Mouse (Mus musculus): ENCODE results near the gene Cipc. TPM values are rescaled to one million over a fixed set of nuclear protein-coding genes. Genes with fewer than 3 reads are reported as not detected.

Cipc gene
- 39.1 and 40.4 TPM in 2 replicates for polyA plus RNA-seq (2016; fragmentation: Nextera tagmentation; extraction: Ambion mirVana)

DNA sequence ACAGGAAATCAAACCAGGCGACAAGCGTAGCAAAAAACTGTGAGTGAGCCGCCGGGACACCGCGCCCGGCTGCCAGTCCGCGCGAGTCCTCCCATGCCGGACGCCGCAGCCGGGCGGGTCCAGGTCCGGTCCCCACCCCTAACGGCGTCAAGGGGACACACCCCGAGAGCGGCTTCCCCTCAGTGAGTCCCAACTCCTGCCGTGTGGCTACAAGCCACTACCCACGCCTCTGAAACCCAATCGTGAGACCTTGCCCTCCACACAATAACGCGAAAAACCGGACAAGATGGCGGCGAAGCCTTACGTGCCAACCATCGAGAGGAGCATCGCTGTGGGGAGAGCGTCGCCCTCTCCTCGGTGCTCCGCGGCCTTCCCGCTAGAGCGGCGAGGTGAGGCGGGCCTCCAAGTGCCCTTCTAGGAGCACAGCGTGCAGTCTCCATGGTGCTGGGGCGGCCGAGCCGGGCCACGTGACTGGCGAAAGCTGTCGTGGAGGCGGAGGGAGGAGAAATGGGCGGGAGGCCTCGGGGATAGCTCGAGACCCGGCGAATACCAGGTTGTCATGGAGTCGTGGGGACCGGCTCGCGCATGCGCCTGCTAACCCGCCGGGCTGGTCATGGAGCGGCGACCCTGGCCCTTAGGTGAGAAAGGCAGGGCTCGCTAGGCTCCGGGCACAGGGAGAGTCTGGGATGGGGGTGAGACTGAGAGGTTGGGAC, at the start of gene Cipc:
TSS of gene Cipc (plus strand) at position 182 of the 713 bp plus-strand sequence.
- peak; percentile 99 for DNase-seq (ENCODE audit: extremely low spot score, low spot score)
- H3K36me3 ChIP-seq (replicated peaks) = peaks cover 13% of the 10 kb centered on the region
- peak within 1 kb of the TSS; percentile 100 for H3K27ac ChIP-seq
- H3K27me3 ChIP-seq (ENCODE audit: poor library complexity, severe bottlenecking) = no peaks in the 10 kb centered on the region
- H3K9me3 ChIP-seq = no peaks in the 10 kb centered on the region
- peaks cover 64% of the 10 kb centered on the region for H3K4me1 ChIP-seq
- H3K4me3 ChIP-seq = peak within 1 kb of the TSS; percentile 78
- WGBS = under 1% methylated on average over 64 of the region's 64 CpGs

DNA sequence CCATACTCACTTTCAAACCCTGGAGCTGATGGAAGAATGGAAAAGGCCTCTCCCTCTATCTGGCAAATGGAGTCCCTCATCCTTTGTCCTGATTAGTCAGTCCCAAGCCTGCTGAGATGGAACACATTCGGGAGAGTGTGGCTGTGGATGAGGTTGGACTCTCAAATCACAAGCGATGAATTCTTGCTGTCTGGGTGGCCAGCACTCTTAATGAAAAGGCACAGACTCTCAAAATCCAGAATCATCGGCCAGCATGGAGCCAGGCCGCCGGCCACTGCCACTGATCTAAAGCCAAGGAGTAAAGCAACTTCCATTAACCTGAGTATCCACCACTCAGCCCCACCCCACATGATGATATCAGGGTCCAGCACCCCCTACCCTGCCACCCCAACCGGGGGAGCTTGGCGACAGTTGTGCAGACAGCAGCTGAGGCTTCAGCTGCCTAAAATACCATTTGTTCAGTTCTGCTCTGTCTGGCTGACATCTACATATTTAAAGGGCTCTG, 49.0 kb upstream of the Cipc start:
- Histone ChIP-seq H3K27me3 (ENCODE audit: poor library complexity, severe bottlenecking) (no peaks in the 10 kb centered on the region), H3K4me3 (no peak overlapping the region; the same call in 1 of the 2 replicates), H3K9me3 (no peaks in the 10 kb centered on the region), H3K27ac (peak overlapping the region; percentile 95), H3K4me1 (peaks cover 76% of the 10 kb centered on the region), H3K36me3 (replicated peaks) (no peaks in the 10 kb centered on the region)
- WGBS = 58% methylated on average over 7 of the region's 7 CpGs
- DNase-seq (ENCODE audit: extremely low spot score, low spot score) = no peak

DNA sequence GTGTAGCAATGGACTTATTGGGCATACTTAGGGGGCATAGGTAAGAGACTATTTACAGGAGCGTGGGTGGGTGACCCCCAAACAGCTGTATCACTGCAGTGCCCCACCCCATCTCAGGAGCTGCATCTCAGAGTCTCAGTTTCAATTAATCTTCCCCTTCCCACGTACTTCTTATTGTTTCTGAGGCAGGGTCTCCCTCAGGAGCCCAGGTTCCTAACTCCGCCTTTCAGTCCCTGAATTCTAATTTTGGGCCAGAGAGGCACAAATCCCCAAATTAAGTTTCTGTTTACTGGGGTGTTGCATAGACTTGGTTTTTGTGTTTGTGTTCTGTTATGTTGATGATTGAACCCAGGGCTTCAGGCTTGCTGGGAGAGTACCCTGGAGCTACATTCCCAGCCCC, 48.4 kb upstream of the Cipc start:
- no peak overlapping the region; the same call in 1 of the 2 replicates for H3K4me3 ChIP-seq
- 49% methylated on average over 3 of the region's 3 CpGs for WGBS
- H3K36me3 ChIP-seq (replicated peaks) = no peaks in the 10 kb centered on the region
- DNase-seq (ENCODE audit: extremely low spot score, low spot score) = no peak
- peak overlapping the region; percentile 95 for H3K27ac ChIP-seq
- no peaks in the 10 kb centered on the region for H3K9me3 ChIP-seq
- H3K27me3 ChIP-seq (ENCODE audit: poor library complexity, severe bottlenecking) = no peaks in the 10 kb centered on the region
- peaks cover 70% of the 10 kb centered on the region for H3K4me1 ChIP-seq

DNA sequence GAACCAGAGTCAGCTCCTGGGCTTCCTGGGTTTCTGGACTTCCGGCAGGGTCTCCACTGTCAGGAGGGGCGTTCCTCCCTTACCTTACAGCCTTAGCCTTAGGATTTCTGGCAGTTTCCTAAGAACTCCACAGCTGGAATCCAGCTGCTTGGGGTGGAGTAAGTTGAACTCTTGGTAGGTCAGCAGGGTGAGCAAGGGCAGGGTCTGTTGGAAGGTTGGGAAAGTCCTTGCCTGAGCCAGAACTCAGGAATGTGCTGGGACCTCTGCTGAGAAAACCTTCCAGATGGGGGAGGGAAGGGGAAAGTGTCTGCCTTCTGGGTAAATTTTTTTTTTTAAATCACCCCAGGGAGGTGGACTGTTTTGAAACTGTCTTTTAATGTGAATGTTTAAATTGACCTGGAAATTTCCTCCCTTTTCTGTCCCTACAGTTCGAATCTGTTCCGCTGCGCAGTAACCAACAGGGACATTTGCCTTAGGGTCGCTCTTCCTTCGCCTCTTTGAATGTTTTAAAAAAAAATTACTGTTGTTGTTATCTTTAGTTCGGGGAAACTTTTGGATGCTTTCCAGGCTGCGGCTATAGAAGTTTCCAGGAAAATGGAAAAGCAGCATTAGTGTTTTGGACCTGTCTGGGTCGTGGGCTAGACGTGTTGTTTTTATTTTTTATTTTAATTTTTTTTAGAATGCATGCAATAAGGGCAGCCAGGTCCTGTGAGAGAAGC, 47.2 kb upstream of the Cipc start:
- H3K27ac ChIP-seq = peak overlapping the region; percentile 95
- no peak overlapping the region for H3K4me3 ChIP-seq
- H3K36me3 ChIP-seq (replicated peaks) = no peaks in the 10 kb centered on the region
- H3K4me1 ChIP-seq = peaks cover 65% of the 10 kb centered on the region
- H3K27me3 ChIP-seq (ENCODE audit: poor library complexity, severe bottlenecking) = no peaks in the 10 kb centered on the region
- no peak for DNase-seq (ENCODE audit: extremely low spot score, low spot score)
- WGBS = 70% methylated on average over 11 of the region's 11 CpGs
- H3K9me3 ChIP-seq = no peaks in the 10 kb centered on the region

DNA sequence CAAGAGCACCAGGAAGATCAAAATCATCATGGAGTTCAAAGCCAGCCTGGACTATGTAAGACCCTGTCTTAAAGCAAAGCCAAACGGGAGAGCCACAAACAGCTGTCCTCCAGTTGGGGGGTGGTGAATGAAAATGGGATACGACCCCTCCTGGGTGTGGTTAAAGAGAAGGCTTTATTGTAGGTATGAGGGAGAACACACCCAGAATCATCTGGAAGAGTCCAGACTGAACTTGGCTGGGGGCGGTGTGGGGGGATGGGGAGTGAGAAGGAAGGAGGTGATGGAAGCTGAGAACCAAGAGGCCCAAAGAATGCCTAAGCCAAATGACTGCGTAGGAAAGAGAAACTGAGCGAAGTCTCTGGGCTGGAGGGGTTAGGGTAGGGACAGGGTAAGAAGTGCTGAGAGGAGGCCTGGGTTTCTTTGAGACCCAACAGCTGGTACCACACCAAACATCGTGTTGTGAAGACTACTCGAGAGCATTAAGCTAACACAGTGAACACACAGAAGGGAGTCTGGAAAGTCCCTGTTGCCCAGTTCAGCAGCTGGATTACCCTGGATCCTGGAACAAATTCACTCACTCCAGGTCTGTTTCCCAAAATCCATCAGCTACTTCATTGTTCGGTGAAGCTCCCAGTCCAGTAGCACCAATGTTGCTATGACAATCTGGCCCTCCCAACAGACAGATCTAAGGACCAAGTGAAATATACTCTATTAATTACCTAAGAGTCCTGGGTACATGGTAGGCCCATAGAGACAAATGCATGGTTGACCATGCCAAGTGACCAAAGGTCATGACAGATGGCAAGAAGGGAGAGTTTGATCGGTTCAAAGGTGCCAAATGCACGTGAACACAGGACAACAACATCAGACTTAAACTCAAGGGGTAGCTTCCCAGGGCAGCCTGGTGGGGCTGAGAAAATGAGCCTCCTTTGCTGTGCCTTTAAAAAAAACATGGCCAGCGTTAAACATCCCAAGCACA, 42.7 kb upstream of the Cipc start:
- DNase-seq (ENCODE audit: extremely low spot score, low spot score) = no peak
- Histone ChIP-seq H3K4me3 (no peak overlapping the region), H3K27ac (peak overlapping the region; percentile 37; the same call in 1 of the 2 replicates), H3K9me3 (no peaks in the 10 kb centered on the region), H3K27me3 (ENCODE audit: poor library complexity, severe bottlenecking) (peaks cover 13% of the 10 kb centered on the region; the same call in 1 of the 2 replicates), H3K4me1 (peaks cover 44% of the 10 kb centered on the region), H3K36me3 (replicated peaks) (no peaks in the 10 kb centered on the region)
- 90% methylated on average over 11 of the region's 11 CpGs for WGBS

DNA sequence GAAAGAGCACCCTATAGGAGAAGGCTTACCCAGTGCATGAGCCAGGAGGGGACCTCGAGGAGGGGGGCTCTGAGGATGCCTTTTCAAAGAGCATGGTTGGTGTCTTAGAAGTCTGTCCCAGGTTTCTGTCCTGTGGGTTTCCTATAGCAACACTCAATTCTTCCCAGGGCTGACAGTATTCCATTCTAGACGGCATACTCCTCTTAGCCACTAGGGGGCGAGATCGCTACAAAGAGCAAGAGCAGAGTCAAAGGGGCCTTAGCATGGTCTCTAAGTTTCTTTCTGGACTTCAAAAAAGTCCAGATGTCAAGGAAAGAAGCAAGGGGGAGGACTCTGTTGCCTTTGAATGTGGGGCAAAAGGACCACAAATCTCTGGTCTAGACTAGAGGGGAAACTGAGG, 41.6 kb upstream of the Cipc start:
- H3K27me3 ChIP-seq (ENCODE audit: poor library complexity, severe bottlenecking) = peaks cover 21% of the 10 kb centered on the region; the same call in 1 of the 2 replicates
- H3K9me3 ChIP-seq = no peaks in the 10 kb centered on the region
- H3K4me3 ChIP-seq = no peak overlapping the region
- WGBS = 14% methylated on average over 4 of the region's 4 CpGs
- H3K27ac ChIP-seq = peak overlapping the region; percentile 49
- peaks cover 42% of the 10 kb centered on the region for H3K4me1 ChIP-seq
- peak; percentile 51 for DNase-seq (ENCODE audit: extremely low spot score, low spot score)
- H3K36me3 ChIP-seq (replicated peaks) = no peaks in the 10 kb centered on the region

DNA sequence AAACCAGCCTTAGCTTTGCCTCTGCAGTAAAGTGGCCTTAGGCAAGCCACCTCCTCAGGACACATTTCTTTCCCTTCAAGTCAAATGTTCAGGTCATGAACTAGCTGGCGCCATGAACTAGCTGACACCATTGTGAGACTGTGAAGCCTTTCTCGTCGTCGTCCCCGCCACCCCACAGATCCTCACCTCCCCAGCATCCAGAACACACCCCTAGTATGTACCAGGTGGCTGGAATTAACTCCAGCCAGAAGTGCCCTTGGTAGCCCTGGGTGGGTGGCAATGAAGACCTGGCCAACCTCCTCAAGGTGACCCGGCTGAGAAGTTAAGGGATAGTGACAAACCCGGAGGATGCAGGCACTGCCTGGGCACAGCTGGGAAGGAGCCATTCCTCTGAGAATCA, 41.0 kb upstream of the Cipc start:
- 71% methylated on average over 7 of the region's 7 CpGs for WGBS
- H3K4me1 ChIP-seq = peaks cover 44% of the 10 kb centered on the region
- DNase-seq (ENCODE audit: extremely low spot score, low spot score) = no peak
- no peaks in the 10 kb centered on the region for H3K9me3 ChIP-seq
- peak overlapping the region; percentile 49 for H3K27ac ChIP-seq
- H3K4me3 ChIP-seq = no peak overlapping the region
- no peaks in the 10 kb centered on the region for H3K36me3 ChIP-seq (replicated peaks)
- H3K27me3 ChIP-seq (ENCODE audit: poor library complexity, severe bottlenecking) = peaks cover 27% of the 10 kb centered on the region; the same call in 1 of the 2 replicates

DNA sequence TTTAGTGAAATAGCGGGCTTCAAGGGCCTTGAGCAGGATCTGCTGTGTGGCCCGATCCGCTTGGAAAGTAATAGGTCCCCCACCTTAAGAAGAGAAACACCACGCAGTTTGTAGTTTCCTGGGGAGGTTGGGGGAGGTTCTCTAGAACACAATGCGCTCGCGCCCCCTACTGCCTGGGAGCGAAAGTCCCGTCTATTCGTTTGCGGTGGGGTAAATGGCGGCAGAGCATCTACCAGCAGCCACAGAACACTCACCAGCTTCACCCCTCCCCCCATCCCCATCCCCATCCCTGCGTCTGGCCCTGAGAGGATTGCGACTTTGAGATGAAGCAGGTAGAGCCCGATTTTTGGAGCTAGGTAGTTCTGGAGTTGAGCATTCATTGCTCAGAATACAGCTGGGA, 40.4 kb upstream of the Cipc start:
- Histone ChIP-seq H3K27ac (peak overlapping the region; percentile 49; the same call in 1 of the 2 replicates), H3K9me3 (no peaks in the 10 kb centered on the region), H3K27me3 (ENCODE audit: poor library complexity, severe bottlenecking) (peaks cover 32% of the 10 kb centered on the region), H3K4me1 (peaks cover 47% of the 10 kb centered on the region), H3K36me3 (replicated peaks) (no peaks in the 10 kb centered on the region), H3K4me3 (no peak overlapping the region)
- peak; percentile 78 for DNase-seq (ENCODE audit: extremely low spot score, low spot score)
- 3% methylated on average over 15 of the region's 15 CpGs for WGBS

DNA sequence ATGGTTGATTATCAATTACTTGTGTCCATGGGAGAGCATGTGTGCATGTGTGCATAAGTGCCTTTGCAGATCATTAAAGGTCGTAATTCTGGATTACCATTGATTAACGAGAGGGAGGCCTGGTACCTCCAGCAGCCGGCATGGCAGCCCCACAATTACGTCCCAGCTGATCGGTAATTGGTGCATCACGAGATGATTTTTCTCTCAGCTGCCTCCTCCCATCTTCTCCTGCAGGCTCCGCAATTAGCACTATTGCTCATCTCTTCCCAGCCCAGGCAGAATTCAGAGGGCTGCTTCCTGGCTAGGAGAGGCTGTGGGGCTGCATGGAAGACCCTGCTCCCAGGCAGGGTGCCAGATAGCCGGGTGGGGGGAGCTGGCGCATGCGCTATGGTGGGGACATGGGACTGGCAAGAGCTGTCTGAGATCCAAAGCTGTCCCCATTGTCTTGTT, 35.3 kb upstream of the Cipc start:
- Histone ChIP-seq H3K4me1 (peaks cover 51% of the 10 kb centered on the region), H3K27ac (peak overlapping the region; percentile 73), H3K27me3 (ENCODE audit: poor library complexity, severe bottlenecking) (peaks cover 70% of the 10 kb centered on the region), H3K9me3 (no peaks in the 10 kb centered on the region), H3K36me3 (replicated peaks) (no peaks in the 10 kb centered on the region), H3K4me3 (0 out of 2 replicates have a peak overlapping the region, but pooled peaks have one; percentile 2)
- DNase-seq (ENCODE audit: extremely low spot score, low spot score) = peak; percentile 30
- 51% methylated on average over 10 of the region's 10 CpGs for WGBS

DNA sequence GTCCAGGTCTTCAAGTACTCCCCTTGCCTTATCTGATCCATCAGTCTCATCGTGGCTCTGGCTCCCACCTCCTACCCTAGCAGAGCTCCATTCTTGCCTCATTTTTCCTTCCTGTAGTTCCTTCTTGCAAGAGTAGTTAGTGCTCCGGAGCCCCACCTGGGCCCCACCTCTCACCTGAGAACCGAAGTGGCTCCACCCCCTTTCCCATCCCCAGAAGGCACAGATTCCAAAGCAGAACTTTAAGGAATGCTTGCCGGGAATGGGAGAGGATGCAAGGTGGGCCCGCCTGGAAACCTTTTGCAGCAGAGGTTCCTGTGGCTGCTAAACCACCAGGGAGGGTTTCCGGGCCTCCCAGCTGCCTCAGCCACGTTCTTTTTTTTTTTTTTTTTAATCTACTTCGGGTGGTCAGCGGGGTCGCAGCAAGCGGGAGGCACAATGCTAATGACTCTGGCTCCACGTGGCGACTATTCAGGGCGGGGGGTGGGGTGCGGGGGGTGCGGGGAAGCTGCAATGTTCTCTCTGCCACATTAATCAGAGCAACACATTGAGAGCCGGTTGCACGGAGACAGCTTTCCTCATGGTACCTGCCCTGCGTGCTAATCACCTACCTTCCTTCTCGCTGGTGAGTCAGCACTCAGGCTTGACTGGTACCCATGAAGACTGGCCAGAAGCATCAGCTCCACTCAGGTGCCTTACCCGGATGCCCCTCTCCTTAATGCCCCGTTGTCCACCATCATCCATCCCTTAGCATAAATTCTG, 34.3 kb upstream of the Cipc start:
- Histone ChIP-seq H3K27ac (peak overlapping the region; percentile 73), H3K4me1 (peaks cover 52% of the 10 kb centered on the region), H3K9me3 (no peaks in the 10 kb centered on the region), H3K36me3 (replicated peaks) (no peaks in the 10 kb centered on the region), H3K4me3 (peak overlapping the region; percentile 18; the same call in 1 of the 2 replicates), H3K27me3 (ENCODE audit: poor library complexity, severe bottlenecking) (peaks cover 63% of the 10 kb centered on the region)
- DNase-seq (ENCODE audit: extremely low spot score, low spot score) = no peak
- 8% methylated on average over 22 of the region's 22 CpGs for WGBS

DNA sequence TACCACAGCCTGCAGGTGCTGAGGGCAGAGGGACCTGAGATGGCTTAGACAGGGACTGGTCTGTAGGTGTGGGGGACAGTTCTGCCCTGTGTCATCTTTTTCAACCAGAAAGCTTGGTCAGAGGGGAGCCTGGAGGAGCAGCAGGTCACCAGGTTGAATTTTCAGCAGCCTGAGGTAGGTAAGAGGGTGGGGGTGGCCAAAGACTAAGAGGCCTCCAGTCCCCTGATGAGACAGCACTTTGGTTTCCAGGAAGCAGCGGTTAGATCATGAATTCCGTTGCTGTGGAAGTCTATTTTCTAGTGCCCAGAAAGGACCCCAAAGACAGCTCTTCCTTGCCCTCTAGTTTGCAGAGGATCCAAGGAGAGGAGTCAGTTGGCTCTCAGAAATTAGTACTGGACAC, 32.5 kb upstream of the Cipc start:
- H3K27ac ChIP-seq = peak overlapping the region; percentile 44; the same call in 1 of the 2 replicates
- no peak overlapping the region for H3K4me3 ChIP-seq
- H3K27me3 ChIP-seq (ENCODE audit: poor library complexity, severe bottlenecking) = peaks cover 58% of the 10 kb centered on the region
- H3K4me1 ChIP-seq = peaks cover 70% of the 10 kb centered on the region
- WGBS = 70% methylated on average over 2 of the region's 2 CpGs
- no peaks in the 10 kb centered on the region for H3K36me3 ChIP-seq (replicated peaks)
- no peaks in the 10 kb centered on the region for H3K9me3 ChIP-seq
- no peak for DNase-seq (ENCODE audit: extremely low spot score, low spot score)
